Mouse (Mus musculus): Measurements from ENCODE around the gene Srsf11.

The Srsf11 gene

GRCm38 (mm10) chr3:158036329-158036988 lies at the start of gene Srsf11, which contains the start of gene Lrrc40:
Gene Srsf11, minus strand, starts transcription at chr3:158036639.
Gene Lrrc40, plus strand, starts transcription at chr3:158036662.
- peak; percentile 96 for DNase-seq

- no peak for DNase-seq
These were observed 41.4 kb upstream of the Srsf11 start for GRCm38 (mm10) chr3:158077828-158078227.

- DNase-seq, result no peak
These were observed 40.9 kb upstream of the Srsf11 start for GRCm38 (mm10) chr3:158077380-158077772.

GRCm38 (mm10) chr3:158076685-158077379 lies 40.4 kb upstream of the Srsf11 start:
- no peak for DNase-seq

GRCm38 (mm10) chr3:158075004-158075403 lies 38.6 kb upstream of the Srsf11 start:
- DNase-seq, result no peak

- no peak for DNase-seq
These were observed 32.3 kb upstream of the Srsf11 start for GRCm38 (mm10) chr3:158068613-158069263.

GRCm38 (mm10) chr3:158067916-158068315 lies 31.5 kb upstream of the Srsf11 start:
- DNase-seq, result no peak

- no peak for DNase-seq
These were observed 28.8 kb upstream of the Srsf11 start for GRCm38 (mm10) chr3:158065256-158065655.

GRCm38 (mm10) chr3:158061811-158062523 lies 25.5 kb upstream of the Srsf11 start:
- no peak for DNase-seq

- no peak for DNase-seq
These were observed 24.3 kb upstream of the Srsf11 start for GRCm38 (mm10) chr3:158060621-158061291.

- DNase-seq, result no peak
These were observed 13.1 kb upstream of the Srsf11 start for GRCm38 (mm10) chr3:158049508-158049907.

GRCm38 (mm10) chr3:158040755-158041154 lies 4.3 kb upstream of the Srsf11 start:
- no peak for DNase-seq

GRCm38 (mm10) chr3:158038106-158038505 lies 1.7 kb upstream of the Srsf11 start:
- no peak for DNase-seq

GRCm38 (mm10) chr3:158035866-158036265 lies 573 bp downstream of the Srsf11 start:
- peak in 1 of 2 experiments; percentile 19 for DNase-seq

- DNase-seq, result no peak
These were observed 4.3 kb downstream of the Srsf11 start for GRCm38 (mm10) chr3:158032106-158032505.

GRCm38 (mm10) chr3:158031371-158031925 lies 5.0 kb downstream of the Srsf11 start:
- peak; percentile 79 to 89 for DNase-seq

GRCm38 (mm10) chr3:158009762-158010320 lies 26.6 kb downstream of the Srsf11 start:
- DNase-seq, result no peak

GRCm38 (mm10) chr3:158008647-158009046 lies 27.8 kb downstream of the Srsf11 start:
- DNase-seq, result no peak

GRCm38 (mm10) chr3:157998742-157999369 lies 37.6 kb downstream of the Srsf11 start:
- no peak for DNase-seq

- no peak for DNase-seq
These were observed 40.7 kb downstream of the Srsf11 start for GRCm38 (mm10) chr3:157995726-157996125.

GRCm38 (mm10) chr3:157993322-157993721 lies 43.1 kb downstream of the Srsf11 start:
- no peak for DNase-seq

Measured in cerebellum, adult 18-20 months (tissue).